Mouse (Mus musculus) MEL (cell line): ENCODE measurements at regions not wholly inside any gene's neighbourhood (a gene's known extent, or its start where the extent isn't known, plus 50 kb on each side); places are given as distances from the start of the nearest gene placed in this dataset.

Experiments
- DNase-seq: peaks from one replicate; pipeline ENCODE4 v3.0.0; 2011; ENCODE audit warnings: low read depth, low spot score
- H3K27ac ChIP-seq: 2 replicates; pipeline ENCODE4 v1.5.1; 2012; ENCODE audit warnings: low read depth, mild to moderate bottlenecking, control low read depth, low read length, moderate library complexity; ENCODE audit not compliant: control insufficient read depth
- H3K27me3 ChIP-seq, 2 experiments: fragments of 150-350 bp in 1 of 2; sonication (generic) in 1 of 2; 2 replicates each; pipeline ENCODE4 v1.6.1; 2012; ENCODE audit warnings: low read length in 2 of 2, mild to moderate bottlenecking in 2 of 2, improper control_type of control experiment in 1 of 2, moderate library complexity in 1 of 2; ENCODE audit not compliant: insufficient read depth in 2 of 2, control insufficient read depth in 1 of 2
- H3K36me3 ChIP-seq, 2 experiments: 2 replicates each; pipeline ENCODE4 v1.6.1; 2012 to 2014; ENCODE audit warnings: low read length in 2 of 2, improper control_type of control experiment in 1 of 2, inconsistent platforms in 1 of 2, mild to moderate bottlenecking in 1 of 2; ENCODE audit not compliant: insufficient read depth in 2 of 2, control insufficient read depth in 1 of 2
- H3K4me1 ChIP-seq, 2 experiments: fragments of 150-350 bp in 1 of 2; sonication (generic) in 1 of 2; 2 replicates each; pipeline ENCODE4 v1.6.1; 2012; ENCODE audit warnings: low read length in 2 of 2, improper control_type of control experiment in 1 of 2, mild to moderate bottlenecking in 1 of 2; ENCODE audit not compliant: insufficient read depth in 2 of 2, control insufficient read depth in 1 of 2
- H3K4me3 ChIP-seq, 2 experiments: fragments of 150-350 bp in 1 of 2; sonication (generic) in 1 of 2; 2 replicates each; pipeline ENCODE4 v1.5.1; 2012; ENCODE audit warnings: low read depth in 2 of 2, low read length in 2 of 2, mild to moderate bottlenecking in 2 of 2, moderate library complexity in 2 of 2, control low read depth in 1 of 2, improper control_type of control experiment in 1 of 2; ENCODE audit not compliant: control insufficient read depth in 1 of 2, insufficient read depth in 1 of 2
- H3K79me2 ChIP-seq: 2 replicates; pipeline ENCODE4 v1.6.1; 2012; ENCODE audit warnings: mild to moderate bottlenecking, low read length, moderate library complexity; ENCODE audit not compliant: control insufficient read depth, poor library complexity, insufficient read depth
- H3K9ac ChIP-seq: 2 replicates; pipeline ENCODE4 v1.6.1; 2012; ENCODE audit warnings: low read depth, mild to moderate bottlenecking, control low read depth, low read length, moderate library complexity; ENCODE audit not compliant: control insufficient read depth, poor library complexity, severe bottlenecking
- H3K9me3 ChIP-seq: fragments of 150-350 bp; sonication (generic); replicated peaks from 2 replicates; pipeline ENCODE4 v1.6.1; 2012; ENCODE audit warnings: mild to moderate bottlenecking, low read length, improper control_type of control experiment, moderate library complexity; ENCODE audit not compliant: insufficient read depth
- BHLHE40 ChIP-seq: IDR thresholded peaks from 2 replicates; pipeline ENCODE4 v1.6.1; 2012; ENCODE audit warnings: low read depth, mild to moderate bottlenecking, inconsistent platforms, low read length, improper control_type of control experiment, borderline replicate concordance
- CHD2 ChIP-seq: IDR thresholded peaks from 2 replicates; pipeline ENCODE4 v1.6.1; 2011; ENCODE audit warnings: low read length, improper control_type of control experiment
- CTCF ChIP-seq, 3 experiments: IDR thresholded peaks in 2 of 3; conservative IDR thresholded peaks in 1 of 3; 2 replicates each; pipeline ENCODE4 v1.5.1; 2011 to 2012; ENCODE audit warnings: low read length in 3 of 3, low read depth in 2 of 3, mild to moderate bottlenecking in 2 of 3, improper control_type of control experiment in 1 of 3, inconsistent platforms in 1 of 3, mixed read lengths in 1 of 3, moderate library complexity in 1 of 3; ENCODE audit not compliant: control insufficient read depth in 1 of 3, insufficient read depth in 1 of 3, poor library complexity in 1 of 3, severe bottlenecking in 1 of 3
- E2F4 ChIP-seq: IDR thresholded peaks from 2 replicates; pipeline ENCODE4 v1.6.1; 2011; ENCODE audit warnings: low read depth, low read length, improper control_type of control experiment, borderline replicate concordance
- ETS1 ChIP-seq: IDR thresholded peaks from 2 replicates; pipeline ENCODE4 v1.6.1; 2012; ENCODE audit warnings: low read depth, mild to moderate bottlenecking, inconsistent platforms, low read length, improper control_type of control experiment, moderate library complexity
- GABPA ChIP-seq: IDR thresholded peaks from 2 replicates; pipeline ENCODE4 v1.6.1; 2012; ENCODE audit warnings: low read depth, mild to moderate bottlenecking, inconsistent platforms, low read length, improper control_type of control experiment, moderate library complexity
- HCFC1 ChIP-seq: IDR thresholded peaks from 2 replicates; pipeline ENCODE4 v1.6.1; 2012; ENCODE audit warnings: low read depth, mild to moderate bottlenecking, inconsistent platforms, low read length, improper control_type of control experiment, moderate library complexity
- JUND ChIP-seq: IDR thresholded peaks from 2 replicates; pipeline ENCODE4 v1.6.1; 2011; ENCODE audit warnings: low read depth, mild to moderate bottlenecking, improper control_type of control experiment, low read length
- KAT2A ChIP-seq: conservative IDR thresholded peaks from 2 replicates; pipeline ENCODE4 v1.6.1; 2012; ENCODE audit warnings: low read depth, low read length, improper control_type of control experiment, inconsistent platforms
- MAFK ChIP-seq: IDR thresholded peaks from 2 replicates; pipeline ENCODE4 v1.6.1; 2011; ENCODE audit warnings: low read depth, mild to moderate bottlenecking, low read length, improper control_type of control experiment, borderline replicate concordance
- MAX ChIP-seq: IDR thresholded peaks from 2 replicates; pipeline ENCODE4 v1.6.1; 2011; ENCODE audit warnings: low read length, improper control_type of control experiment
- MAZ ChIP-seq: IDR thresholded peaks from 2 replicates; pipeline ENCODE4 v1.6.1; 2012; ENCODE audit warnings: low read depth, mild to moderate bottlenecking, inconsistent platforms, low read length, improper control_type of control experiment
- MEF2A ChIP-seq: IDR thresholded peaks from 2 replicates; pipeline ENCODE4 v1.6.1; 2014; ENCODE audit warnings: low read depth, mild to moderate bottlenecking, inconsistent platforms, low read length, improper control_type of control experiment; ENCODE audit not compliant: poor library complexity, insufficient replicate concordance, severe bottlenecking; ENCODE audit errors: extremely low read depth
- NELFE ChIP-seq: IDR thresholded peaks from 2 replicates; pipeline ENCODE4 v1.6.1; 2011; ENCODE audit warnings: low read depth, low read length, improper control_type of control experiment
- NRF1 ChIP-seq: IDR thresholded peaks from 2 replicates; pipeline ENCODE4 v1.6.1; 2014; ENCODE audit warnings: low read depth, mild to moderate bottlenecking, inconsistent platforms, low read length, improper control_type of control experiment, moderate library complexity; ENCODE audit not compliant: poor library complexity, insufficient read depth, severe bottlenecking
- POLR2A ChIP-seq, 2 experiments: IDR thresholded peaks; 2 replicates each; pipeline ENCODE4 v1.6.1; 2011 to 2012; ENCODE audit warnings: low read length in 2 of 2, mild to moderate bottlenecking in 2 of 2, control low read depth in 1 of 2, improper control_type of control experiment in 1 of 2, low read depth in 1 of 2, moderate library complexity in 1 of 2; ENCODE audit not compliant: control insufficient read depth in 1 of 2, insufficient read depth in 1 of 2, poor library complexity in 1 of 2
- POLR2AphosphoS5 ChIP-seq: IDR thresholded peaks from 2 replicates; pipeline ENCODE4 v1.6.1; 2012; ENCODE audit warnings: low read depth, borderline replicate concordance, mild to moderate bottlenecking, inconsistent platforms, low read length, moderate library complexity, mixed read lengths
- RAD21 ChIP-seq: IDR thresholded peaks from 2 replicates; pipeline ENCODE4 v1.6.1; 2011; ENCODE audit warnings: mild to moderate bottlenecking, low read depth, low read length, improper control_type of control experiment
- SIN3A ChIP-seq: IDR thresholded peaks from 2 replicates; pipeline ENCODE4 v1.6.1; 2012; ENCODE audit warnings: low read length, improper control_type of control experiment, inconsistent platforms
- SMC3 ChIP-seq: IDR thresholded peaks from 2 replicates; pipeline ENCODE4 v1.6.1; 2011; ENCODE audit warnings: low read depth, low read length, improper control_type of control experiment
- TAL1 ChIP-seq: IDR thresholded peaks from 2 replicates; pipeline ENCODE4 v1.6.1; 2012; ENCODE audit warnings: mild to moderate bottlenecking, inconsistent platforms, low read length, moderate library complexity, mixed read lengths
- TBP ChIP-seq: IDR thresholded peaks from 2 replicates; pipeline ENCODE4 v1.8.0; 2011; ENCODE audit warnings: low read depth, low read length, improper control_type of control experiment
- TCF12 ChIP-seq: IDR thresholded peaks from 2 replicates; pipeline ENCODE4 v1.6.1; 2014; ENCODE audit warnings: low read depth, mild to moderate bottlenecking, inconsistent platforms, low read length, improper control_type of control experiment, moderate library complexity
- UBTF ChIP-seq: IDR thresholded peaks from 2 replicates; pipeline ENCODE4 v1.6.1; 2012; ENCODE audit warnings: low read depth, mild to moderate bottlenecking, inconsistent platforms, low read length, improper control_type of control experiment, moderate library complexity, borderline replicate concordance; ENCODE audit not compliant: insufficient read depth
- USF1 ChIP-seq: IDR thresholded peaks from 2 replicates; pipeline ENCODE4 v1.6.1; 2014; ENCODE audit warnings: low read depth, mild to moderate bottlenecking, inconsistent platforms, low read length, improper control_type of control experiment, moderate library complexity
- USF2 ChIP-seq, 2 experiments: IDR thresholded peaks; 2 replicates each; pipeline ENCODE4 v1.6.1; 2011 to 2012; ENCODE audit warnings: improper control_type of control experiment in 2 of 2, low read length in 2 of 2, borderline replicate concordance in 1 of 2, inconsistent platforms in 1 of 2, low read depth in 1 of 2, mild to moderate bottlenecking in 1 of 2; ENCODE audit not compliant: insufficient read depth in 1 of 2
- ZC3H11A ChIP-seq: IDR thresholded peaks from 2 replicates; pipeline ENCODE4 v1.6.1; 2012; ENCODE audit warnings: low read depth, mild to moderate bottlenecking, inconsistent platforms, low read length, improper control_type of control experiment
- ZMIZ1 ChIP-seq: IDR thresholded peaks from 2 replicates; pipeline ENCODE4 v1.6.1; 2012; ENCODE audit warnings: low read depth, mild to moderate bottlenecking, inconsistent platforms, low read length, improper control_type of control experiment, moderate library complexity
- ZNF384 ChIP-seq: IDR thresholded peaks from 2 replicates; pipeline ENCODE4 v1.6.1; 2012; ENCODE audit warnings: low read depth, mild to moderate bottlenecking, inconsistent platforms, low read length, improper control_type of control experiment

GRCm38 (mm10) chr13:69230361-69230943, 231.1 kb upstream of the Adcy2 start:
- H3K79me2 ChIP-seq = no peaks in the 10 kb centered on the region
- H3K36me3 ChIP-seq = no peaks in the 10 kb centered on the region
- H3K9me3 ChIP-seq = no peaks in the 10 kb centered on the region
- TF ChIP-seq ZMIZ1 (no peak), ZNF384 (no peak), BHLHE40 (no peak), RAD21 (no peak), E2F4 (no peak), UBTF (no peak), POLR2AphosphoS5 (no peak), MAFK (no peak), KAT2A (no peak), USF1 (no peak), POLR2A (IDR thresholded peaks at IDR 0.05; ENCODE audit: control insufficient read depth in 1 of 2, insufficient read depth in 1 of 2, low read depth in 1 of 2, low read length in 2 of 2, poor library complexity in 1 of 2) (no peak), SMC3 (no peak), NRF1 (no peak), SIN3A (no peak), TCF12 (no peak), HCFC1 (no peak), CTCF (IDR thresholded peaks at IDR 0.05 in 2 of 3, conservative IDR thresholded peaks at IDR 0.05 in 1 of 3; ENCODE audit: control insufficient read depth in 1 of 3, insufficient read depth in 1 of 3, low read depth in 2 of 3, low read length in 3 of 3, poor library complexity in 1 of 3, severe bottlenecking in 1 of 3) (no peak), TBP (no peak), NELFE (no peak)
- no peaks in the 10 kb centered on the region for H3K27me3 ChIP-seq
- no peak overlapping the region for H3K27ac ChIP-seq
- H3K4me1 ChIP-seq = no peaks in the 10 kb centered on the region
- no peak for DNase-seq
- no peak overlapping the region for H3K9ac ChIP-seq
- H3K4me3 ChIP-seq = no peak overlapping the region

- Histone ChIP-seq H3K36me3 (no peaks in the 10 kb centered on the region), H3K4me1 (no peaks in the 10 kb centered on the region), H3K4me3 (no peak overlapping the region), H3K27ac (no peak overlapping the region), H3K9me3 (no peaks in the 10 kb centered on the region), H3K27me3 (no peaks in the 10 kb centered on the region)
- peak; percentile 2 for DNase-seq
- no peak for TF ChIP-seq GABPA
- no peak for TF ChIP-seq MAX
- TF ChIP-seq UBTF = no peak
- TF ChIP-seq MEF2A = no peak
- no peak for TF ChIP-seq MAZ
- TF ChIP-seq ETS1 = no peak
- TF ChIP-seq KAT2A = no peak
- TF ChIP-seq TBP = no peak
- no peak for TF ChIP-seq SIN3A
- TF ChIP-seq E2F4 = no peak
- no peak for TF ChIP-seq CTCF (IDR thresholded peaks at IDR 0.05 in 2 of 3, conservative IDR thresholded peaks at IDR 0.05 in 1 of 3; ENCODE audit: control insufficient read depth in 1 of 3, insufficient read depth in 1 of 3, low read depth in 2 of 3, low read length in 3 of 3, poor library complexity in 1 of 3, severe bottlenecking in 1 of 3)
- TF ChIP-seq RAD21 = no peak
- TF ChIP-seq TAL1 = no peak
- TF ChIP-seq USF1 = no peak
- no peak for TF ChIP-seq CHD2
- TF ChIP-seq ZC3H11A = no peak
- no peak for TF ChIP-seq ZMIZ1
- TF ChIP-seq USF2 (IDR thresholded peaks at IDR 0.05; ENCODE audit: borderline replicate concordance in 1 of 2, insufficient read depth in 1 of 2, low read depth in 1 of 2, low read length in 2 of 2) = no peak
- TF ChIP-seq JUND = no peak
- TF ChIP-seq, all 39 proteins: peak for 0
- Histone ChIP-seq H3K79me2 (no peaks in the 10 kb centered on the region), H3K9ac (no peak overlapping the region)
Observed at GRCm38 (mm10) chr13:69236386-69236785, 237.0 kb upstream of the Adcy2 start.
